Mouse (Mus musculus) CH12.LX (cell line): ENCODE measurements around the gene Gstp1. TPM values are rescaled to one million over a fixed set of nuclear protein-coding genes. Genes with fewer than 3 reads are reported as not detected.

Source experiments
- DNase-seq: peaks from one replicate; pipeline ENCODE4 v3.0.0-alpha.2; 2013; ENCODE audit errors: extremely low read depth
- H3K27ac ChIP-seq: 2 replicates; pipeline ENCODE4 v1.5.1; 2012; ENCODE audit warnings: low read depth, mild to moderate bottlenecking, control low read depth, moderate library complexity; ENCODE audit not compliant: insufficient read depth
- H3K27me3 ChIP-seq: replicated peaks from 2 replicates; pipeline ENCODE3; 2012; ENCODE audit warnings: inconsistent platforms
- H3K36me3 ChIP-seq, 2 experiments: replicated peaks in 1 of 2; 2 replicates each; pipeline versions ENCODE3 to v1.6.1; 2012; ENCODE audit warnings: inconsistent platforms in 1 of 2, low read length in 1 of 2, mild to moderate bottlenecking in 1 of 2, mixed read lengths in 1 of 2, moderate library complexity in 1 of 2; ENCODE audit not compliant: control insufficient read depth in 1 of 2, insufficient read depth in 1 of 2
- H3K4me1 ChIP-seq, 2 experiments: 2 replicates each; pipeline ENCODE4 v1.6.1; 2012; ENCODE audit warnings: inconsistent platforms in 1 of 2, moderate library complexity in 1 of 2; ENCODE audit not compliant: insufficient read depth in 2 of 2, control insufficient read depth in 1 of 2
- H3K4me2 ChIP-seq: 2 replicates; pipeline ENCODE4 v1.6.1; 2012; ENCODE audit warnings: low read depth, mild to moderate bottlenecking, control low read depth; ENCODE audit not compliant: poor library complexity, insufficient read depth, severe bottlenecking
- H3K4me3 ChIP-seq, 3 experiments: fragments of 150-350 bp in 1 of 3; sonication (generic) in 1 of 3; replicated peaks in 1 of 3; 2 replicates each; pipeline versions ENCODE3 to v1.5.1; 2011 to 2012; ENCODE audit warnings: low read depth in 2 of 3, low read length in 2 of 3, mild to moderate bottlenecking in 2 of 3, moderate library complexity in 2 of 3, control low read depth in 1 of 3, improper control_type of control experiment in 1 of 3, inconsistent platforms in 1 of 3, mixed read lengths in 1 of 3; ENCODE audit not compliant: poor library complexity in 1 of 3
- H3K79me2 ChIP-seq: replicated peaks from 2 replicates; pipeline ENCODE4 v1.6.1; 2012; ENCODE audit warnings: mild to moderate bottlenecking, moderate library complexity; ENCODE audit not compliant: control insufficient read depth, poor library complexity, insufficient read depth, severe bottlenecking; ENCODE audit errors: extremely low read depth
- H3K9ac ChIP-seq: 2 replicates; pipeline ENCODE4 v1.6.1; 2012; ENCODE audit warnings: low read depth, mild to moderate bottlenecking, control low read depth, moderate library complexity; ENCODE audit not compliant: insufficient read depth
- H3K9me3 ChIP-seq: replicated peaks from 2 replicates; pipeline ENCODE3; 2012; ENCODE audit warnings: low read length, inconsistent platforms, mixed read lengths
- BHLHE40 ChIP-seq: IDR thresholded peaks from 2 replicates; pipeline ENCODE4 v1.6.1; 2011; ENCODE audit warnings: mild to moderate bottlenecking, low read depth, low read length, improper control_type of control experiment
- CHD1 ChIP-seq: IDR thresholded peaks from 2 replicates; pipeline ENCODE4 v1.6.1; 2012; ENCODE audit warnings: low read depth, low read length, improper control_type of control experiment, inconsistent platforms
- CHD2 ChIP-seq: IDR thresholded peaks from 2 replicates; pipeline ENCODE4 v1.6.1; 2011; ENCODE audit warnings: low read length, improper control_type of control experiment
- CTCF ChIP-seq, 2 experiments: IDR thresholded peaks in 1 of 2; conservative IDR thresholded peaks in 1 of 2; 2 replicates each; pipeline ENCODE4 v1.5.1; 2011 to 2012; ENCODE audit warnings: low read depth in 2 of 2, low read length in 2 of 2, improper control_type of control experiment in 1 of 2, inconsistent platforms in 1 of 2, mild to moderate bottlenecking in 1 of 2, moderate library complexity in 1 of 2
- E2F4 ChIP-seq: IDR thresholded peaks from 2 replicates; pipeline ENCODE4 v1.6.1; 2011; ENCODE audit warnings: low read depth, low read length, improper control_type of control experiment; ENCODE audit not compliant: insufficient replicate concordance
- ELF1 ChIP-seq: IDR thresholded peaks from 2 replicates; pipeline ENCODE4 v1.6.1; 2014; ENCODE audit warnings: low read depth, mild to moderate bottlenecking, inconsistent platforms, low read length, improper control_type of control experiment
- ETS1 ChIP-seq: conservative IDR thresholded peaks from 2 replicates; pipeline ENCODE4 v1.6.1; 2012; ENCODE audit warnings: low read depth, mild to moderate bottlenecking, inconsistent platforms, low read length, improper control_type of control experiment, moderate library complexity
- HCFC1 ChIP-seq: IDR thresholded peaks from 2 replicates; pipeline ENCODE4 v1.6.1; 2012; ENCODE audit warnings: low read depth, mild to moderate bottlenecking, inconsistent platforms, low read length, improper control_type of control experiment
- IRF4 ChIP-seq: IDR thresholded peaks from 2 replicates; pipeline ENCODE4 v1.6.1; 2014; ENCODE audit warnings: low read depth, mild to moderate bottlenecking, inconsistent platforms, low read length, improper control_type of control experiment
- JUND ChIP-seq: conservative IDR thresholded peaks from 2 replicates; pipeline ENCODE4 v1.6.1; 2011; ENCODE audit warnings: low read depth, low read length, improper control_type of control experiment
- MAFK ChIP-seq: IDR thresholded peaks from 2 replicates; pipeline ENCODE4 v1.6.1; 2011; ENCODE audit warnings: low read length, improper control_type of control experiment; ENCODE audit not compliant: insufficient replicate concordance
- MAX ChIP-seq: IDR thresholded peaks from 2 replicates; pipeline ENCODE4 v1.6.1; 2011; ENCODE audit warnings: low read length, improper control_type of control experiment
- MEF2A ChIP-seq: IDR thresholded peaks from 2 replicates; pipeline ENCODE4 v1.6.1; 2014; ENCODE audit warnings: low read depth, mild to moderate bottlenecking, inconsistent platforms, low read length, improper control_type of control experiment, borderline replicate concordance
- MYC ChIP-seq: IDR thresholded peaks from 2 replicates; pipeline ENCODE4 v1.6.1; 2011; ENCODE audit warnings: low read depth, mild to moderate bottlenecking, improper control_type of control experiment, low read length
- NELFE ChIP-seq: IDR thresholded peaks from 2 replicates; pipeline ENCODE4 v1.6.1; 2011; ENCODE audit warnings: low read depth, low read length, improper control_type of control experiment
- POLR2AphosphoS2 ChIP-seq: IDR thresholded peaks from 2 replicates; pipeline ENCODE4 v1.6.1; 2011; ENCODE audit warnings: low read depth, low read length, improper control_type of control experiment
- RAD21 ChIP-seq: IDR thresholded peaks from 2 replicates; pipeline ENCODE4 v1.6.1; 2011; ENCODE audit warnings: low read depth, mild to moderate bottlenecking, low read length, improper control_type of control experiment, moderate library complexity
- RCOR1 ChIP-seq: conservative IDR thresholded peaks from 2 replicates; pipeline ENCODE4 v1.6.1; 2012; ENCODE audit warnings: low read depth, mild to moderate bottlenecking, inconsistent platforms, low read length, improper control_type of control experiment
- SIN3A ChIP-seq: IDR thresholded peaks from 2 replicates; pipeline ENCODE4 v1.6.1; 2012; ENCODE audit warnings: low read length, improper control_type of control experiment, inconsistent platforms
- SMC3 ChIP-seq: IDR thresholded peaks from 2 replicates; pipeline ENCODE4 v1.6.1; 2011; ENCODE audit warnings: low read depth, low read length, improper control_type of control experiment
- TBP ChIP-seq: conservative IDR thresholded peaks from 2 replicates; pipeline ENCODE4 v1.6.1; 2011; ENCODE audit warnings: low read depth, low read length, improper control_type of control experiment
- TCF12 ChIP-seq: IDR thresholded peaks from 2 replicates; pipeline ENCODE4 v1.6.1; 2014; ENCODE audit warnings: low read depth, mild to moderate bottlenecking, inconsistent platforms, low read length, improper control_type of control experiment
- UBTF ChIP-seq: IDR thresholded peaks from 2 replicates; pipeline ENCODE4 v1.6.1; 2012; ENCODE audit warnings: low read depth, mild to moderate bottlenecking, inconsistent platforms, low read length, improper control_type of control experiment, moderate library complexity
- USF1 ChIP-seq: IDR thresholded peaks from 2 replicates; pipeline ENCODE4 v1.6.1; 2014; ENCODE audit warnings: low read depth, mild to moderate bottlenecking, inconsistent platforms, low read length, improper control_type of control experiment
- ZMIZ1 ChIP-seq: IDR thresholded peaks from 2 replicates; pipeline ENCODE4 v1.6.1; 2012; ENCODE audit warnings: low read depth, mild to moderate bottlenecking, inconsistent platforms, low read length, improper control_type of control experiment
- dilution Hi-C: fragments of 300-500 bp; cut with MboI; formaldehyde crosslinking; loops from 2 replicates; pipeline ENCODE4 v1.14.3; 2020; ENCODE audit warnings: low sequenced_read_pairs; ENCODE audit not compliant: extremely low pct_unique_long_range_greater_than_20kb, extremely low pct_ligation_motif_present
- in situ Hi-C: fragments of 300-500 bp; cut with MboI; formaldehyde crosslinking; loops from 3 replicates; pipeline ENCODE4 v1.14.3; 2019; ENCODE audit warnings: low sequenced_read_pairs, low pct_ligation_motif_present, low pct_unique_long_range_greater_than_20kb, mixed read lengths
- polyA plus RNA-seq: library from polyadenylated mRNA; unstranded; fragments of >175 nt; gene quantifications from 2 replicates; pipeline ENCODE4 v1.2.1, GENCODE M21; 2012; ENCODE audit warnings: low read depth; ENCODE audit not compliant: insufficient read length
- total RNA-seq, 2 experiments: library from RNA; depleted of rRNA; stranded (reverse); fragments of 300-350 nt in 1 of 2; fragments of >200 nt in 1 of 2; gene quantifications; 2 replicates each; pipeline ENCODE4 v1.2.3; 2012 to 2014

The Gstp1 gene
- total and polyA plus RNA-seq, 3 experiments, result 333 to 696 (median 529) TPM

DNA sequence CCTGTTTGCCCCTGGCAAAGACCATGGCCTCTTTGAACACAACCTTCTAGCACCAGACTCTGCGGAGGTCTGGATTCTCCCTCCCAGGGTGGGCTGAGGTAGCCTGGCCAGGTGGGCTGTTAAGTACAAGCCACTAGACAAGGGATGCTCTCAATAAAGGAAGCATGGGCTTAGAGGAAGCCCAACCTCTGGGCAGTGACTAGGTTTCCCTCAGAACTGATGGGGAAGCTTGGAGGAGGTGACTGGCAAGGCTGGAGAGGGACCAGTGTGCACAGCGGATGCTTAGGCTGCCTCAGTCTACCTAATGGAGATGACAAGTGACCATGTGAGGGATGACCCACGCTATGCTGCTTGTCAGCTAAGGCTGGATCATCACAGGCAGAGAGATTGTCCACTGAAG, 45.8 kb downstream of the Gstp1 start:
- H3K9me3 ChIP-seq, result peaks cover 7% of the 10 kb centered on the region
- dilution Hi-C loops, result no loop called here
- no peaks in the 10 kb centered on the region for H3K4me1 ChIP-seq
- no peak overlapping the region for H3K4me3 ChIP-seq
- in situ Hi-C loops, result no loop called here
- H3K4me2 ChIP-seq, result no peak overlapping the region
- DNase-seq, result no peak
- TF ChIP-seq ZMIZ1, result no peak
- TF ChIP-seq TBP, result no peak
- no peak for TF ChIP-seq HCFC1
- no peak for TF ChIP-seq IRF4
- TF ChIP-seq CTCF (conservative IDR thresholded peaks at IDR 0.05 in 1 of 2, IDR thresholded peaks at IDR 0.05 in 1 of 2; ENCODE audit: low read depth in 2 of 2, low read length in 2 of 2), result no peak
- no peak for TF ChIP-seq USF1
- no peaks in the 10 kb centered on the region for H3K79me2 ChIP-seq
- H3K27ac ChIP-seq, result no peak overlapping the region
- H3K36me3 ChIP-seq, result no peaks in the 10 kb centered on the region
- H3K27me3 ChIP-seq, result peaks cover 56% of the 10 kb centered on the region
- no peak overlapping the region for H3K9ac ChIP-seq

DNA sequence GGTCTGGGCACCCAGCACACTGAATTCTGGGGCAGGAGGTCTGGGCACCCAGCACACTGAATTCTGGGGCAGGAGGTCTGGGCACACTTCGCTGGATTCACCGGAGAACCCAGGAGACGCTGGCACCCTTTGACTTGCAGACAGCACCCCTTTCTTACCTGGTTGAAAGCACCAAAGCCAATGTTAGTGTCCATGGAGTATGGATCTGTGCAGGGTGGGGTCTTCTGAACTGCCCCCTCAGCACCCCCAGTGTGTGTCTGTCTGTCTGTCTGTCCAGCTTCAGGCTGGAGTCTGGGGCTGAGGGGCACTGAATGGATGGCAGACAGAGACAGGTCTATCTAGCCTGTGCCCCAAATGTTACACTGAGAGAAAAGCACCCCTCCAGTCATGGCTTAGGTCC, 46.2 kb downstream of the Gstp1 start:
- Histone ChIP-seq H3K27ac (no peak overlapping the region), H3K79me2 (no peaks in the 10 kb centered on the region), H3K36me3 (no peaks in the 10 kb centered on the region), H3K4me1 (peaks cover 0 to 3% of the 10 kb centered on the region in 2 experiments; a peak in 2 of 4 replicates), H3K9me3 (peaks cover 7% of the 10 kb centered on the region)
- in situ Hi-C loops, result no loop called here
- dilution Hi-C loops, result no loop called here
- TF ChIP-seq ELF1 (no peak), ETS1 (no peak), CHD1 (no peak), UBTF (no peak), MAX (no peak), RCOR1 (no peak), MAFK (no peak), NELFE (no peak), TCF12 (no peak), SMC3 (no peak), ZMIZ1 (no peak), CHD2 (no peak), SIN3A (no peak), BHLHE40 (no peak), POLR2AphosphoS2 (no peak), RAD21 (no peak), MEF2A (no peak), MYC (no peak), JUND (no peak), E2F4 (no peak)
- TF ChIP-seq, all 38 proteins: peak for 0
- Histone ChIP-seq H3K9ac (no peak overlapping the region), H3K4me2 (no peak overlapping the region), H3K4me3 (no peak overlapping the region), H3K27me3 (peaks cover 59% of the 10 kb centered on the region)
- DNase-seq, result no peak
